In the genomic region with DNA sequence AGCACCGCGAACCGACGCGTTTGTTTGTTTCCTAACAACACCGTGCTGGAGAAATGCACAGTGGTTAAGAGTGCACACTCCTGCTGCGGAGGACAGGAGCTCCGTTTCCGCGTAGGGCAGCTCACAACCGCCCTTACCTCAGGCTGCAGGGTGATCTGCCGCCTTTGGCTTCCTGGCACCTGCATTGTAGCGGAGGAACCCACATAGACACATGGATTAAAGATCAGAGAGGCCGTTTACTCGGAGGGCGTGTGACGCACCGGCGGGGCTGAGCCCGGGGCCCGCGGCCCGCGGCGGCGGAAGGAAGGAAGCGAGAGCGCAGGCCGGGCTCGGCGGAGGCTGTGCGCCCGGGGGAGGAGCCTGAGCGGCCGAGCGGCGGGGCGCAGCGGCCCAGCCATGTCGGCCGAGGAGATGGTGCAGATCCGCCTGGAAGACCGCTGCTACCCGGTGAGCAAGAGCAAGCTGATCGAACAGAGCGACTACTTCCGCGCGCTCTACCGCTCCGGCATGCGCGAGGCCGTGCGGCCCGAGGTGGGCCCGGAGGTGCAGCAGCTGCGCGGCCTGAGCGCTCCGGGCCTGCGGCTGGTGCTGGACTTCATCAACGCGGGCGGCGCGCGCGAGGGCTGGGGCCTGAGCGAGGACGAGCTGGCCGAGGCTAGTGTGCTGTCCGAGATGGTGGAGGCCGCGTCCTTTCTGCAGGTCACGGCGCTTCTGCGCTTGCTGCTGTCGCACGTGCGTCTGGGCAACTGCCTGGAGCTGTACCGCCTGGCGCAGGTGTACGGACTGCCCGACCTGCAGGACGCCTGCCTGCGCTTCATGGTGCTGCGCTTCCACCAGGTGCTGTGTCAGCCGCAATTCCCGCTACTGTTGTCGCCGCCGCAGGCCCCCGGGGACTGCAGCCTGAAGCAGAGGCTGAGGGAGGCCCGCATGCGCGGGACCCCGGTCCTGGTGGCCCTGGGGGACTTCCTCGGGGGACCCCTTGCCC, we compare ENCODE assay signal across 8 mouse cellular contexts. TPM values are rescaled to one million over a fixed set of nuclear protein-coding genes. Genes with fewer than 3 reads are reported as not detected.
A peak's percentile ranks its signal among the peaks of the same experiment; 100 is the strongest.
DNase-seq lines count a peak whose midpoint lies in the region; ATAC-seq and TF ChIP-seq lines count a peak whose summit lies in the region.

A gene (plus strand): TSS at position 244 of the 985 bp plus-strand sequence.

- peak within 1 kb of the TSS; percentile 92 for H3K9ac ChIP-seq in embryonic facial prominence, embryonic 13.5 days
- peak within 1 kb of the TSS; percentile 81 for H3K9ac ChIP-seq in kidney, embryonic 15.5 days
- peak within 1 kb of the TSS; percentile 94 for H3K9ac ChIP-seq in limb, embryonic 15.5 days
- H3K9ac ChIP-seq in midbrain, postnatal 0 days (replicated peaks; ENCODE audit: low read length, poor library complexity, severe bottlenecking): peak within 1 kb of the TSS; percentile 96

- peaks cover 42% of the 10 kb centered on the region for H3K4me1 ChIP-seq in embryonic facial prominence, embryonic 13.5 days
- peaks cover 33% of the 10 kb centered on the region for H3K4me1 ChIP-seq in heart, embryonic 10.5 days
- H3K4me1 ChIP-seq in kidney, embryonic 15.5 days: peaks cover 35% of the 10 kb centered on the region
- peaks cover 35% of the 10 kb centered on the region for H3K4me1 ChIP-seq in limb, embryonic 15.5 days
- H3K4me1 ChIP-seq in midbrain, postnatal 0 days (ENCODE audit: insufficient read depth, low read length): peaks cover 7% of the 10 kb centered on the region; the same call in 1 of the 2 replicates

- peak within 1 kb of the TSS; percentile 87 for H3K4me3 ChIP-seq in embryonic facial prominence, embryonic 13.5 days
- peak within 1 kb of the TSS; percentile 87 for H3K4me3 ChIP-seq in heart, embryonic 10.5 days
- peak within 1 kb of the TSS; percentile 87 for H3K4me3 ChIP-seq in kidney, embryonic 15.5 days (replicated peaks)
- H3K4me3 ChIP-seq in limb, embryonic 15.5 days: peak within 1 kb of the TSS; percentile 85
- peak within 1 kb of the TSS; percentile 83 for H3K4me3 ChIP-seq in midbrain, postnatal 0 days (ENCODE audit: low read depth, low read length)

- under 1% methylated on average over 99 of the region's 99 CpGs for WGBS in embryonic facial prominence, embryonic 13.5 days
- under 1% methylated on average over 99 of the region's 99 CpGs for WGBS in heart, embryonic 10.5 days
- under 1% methylated on average over 99 of the region's 99 CpGs for WGBS in kidney, embryonic 15.5 days
- under 1% methylated on average over 98 of the region's 99 CpGs for WGBS in limb, embryonic 15.5 days
- under 1% methylated on average over 81 of the region's 99 CpGs for WGBS in midbrain, postnatal 0 days

- peak within 1 kb of the TSS; percentile 99 for H3K4me2 ChIP-seq in embryonic facial prominence, embryonic 13.5 days
- peak within 1 kb of the TSS; percentile 98 for H3K4me2 ChIP-seq in kidney, embryonic 15.5 days
- H3K4me2 ChIP-seq in limb, embryonic 15.5 days: peak within 1 kb of the TSS; percentile 83
- peak within 1 kb of the TSS; percentile 98 for H3K4me2 ChIP-seq in midbrain, postnatal 0 days (ENCODE audit: low read depth, low read length, poor library complexity, severe bottlenecking)

- ATAC-seq in embryonic facial prominence, embryonic 13.5 days (ENCODE audit: insufficient number of reproducible peaks, insufficient read depth, low FRiP score, low TSS enrichment, low read depth): peak; percentile 82
- ATAC-seq in kidney, embryonic 15.5 days (replicated peaks; ENCODE audit: low FRiP score): peak; percentile 91
- peak; percentile 88 for ATAC-seq in limb, embryonic 15.5 days (ENCODE audit: insufficient number of reproducible peaks, low FRiP score, low TSS enrichment, low read depth)
- peak; percentile 86 for ATAC-seq in midbrain, postnatal 0 days (ENCODE audit: low FRiP score)

- H3K36me3 ChIP-seq in embryonic facial prominence, embryonic 13.5 days: peaks cover 13% of the 10 kb centered on the region
- peaks cover 13% of the 10 kb centered on the region for H3K36me3 ChIP-seq in heart, embryonic 10.5 days
- H3K36me3 ChIP-seq in kidney, embryonic 15.5 days: peaks cover 21% of the 10 kb centered on the region
- H3K36me3 ChIP-seq in limb, embryonic 15.5 days: peaks cover 3% of the 10 kb centered on the region; the same call in 1 of the 2 replicates
- no peaks in the 10 kb centered on the region for H3K36me3 ChIP-seq in midbrain, postnatal 0 days (ENCODE audit: insufficient read depth, low read length)

- no peak for TF ChIP-seq CTCF in midbrain, postnatal 0 days (IDR thresholded peaks at IDR 0.05)

- peak within 1 kb of the TSS; percentile 84 for H3K27ac ChIP-seq in embryonic facial prominence, embryonic 13.5 days
- peak within 1 kb of the TSS; percentile 95 for H3K27ac ChIP-seq in heart, embryonic 10.5 days
- peak within 1 kb of the TSS; percentile 87 for H3K27ac ChIP-seq in kidney, embryonic 15.5 days
- H3K27ac ChIP-seq in limb, embryonic 15.5 days: peak within 1 kb of the TSS; percentile 89
- peak within 1 kb of the TSS; percentile 94 for H3K27ac ChIP-seq in midbrain, postnatal 0 days (ENCODE audit: low read depth, low read length)

- peaks cover 9% of the 10 kb centered on the region; the same call in 1 of the 2 replicates for H3K27me3 ChIP-seq in embryonic facial prominence, embryonic 13.5 days
- peaks cover 22% of the 10 kb centered on the region for H3K27me3 ChIP-seq in heart, embryonic 10.5 days (ENCODE audit: insufficient read depth, poor library complexity, severe bottlenecking)
- peaks cover 22% of the 10 kb centered on the region for H3K27me3 ChIP-seq in kidney, embryonic 15.5 days
- no peaks in the 10 kb centered on the region for H3K27me3 ChIP-seq in limb, embryonic 15.5 days
- no peaks in the 10 kb centered on the region for H3K27me3 ChIP-seq in midbrain, postnatal 0 days (ENCODE audit: insufficient read depth, low read length)

- no peaks in the 10 kb centered on the region for H3K9me3 ChIP-seq in embryonic facial prominence, embryonic 13.5 days
- H3K9me3 ChIP-seq in heart, embryonic 10.5 days: no peaks in the 10 kb centered on the region
- H3K9me3 ChIP-seq in kidney, embryonic 15.5 days (replicated peaks): no peaks in the 10 kb centered on the region
- no peaks in the 10 kb centered on the region for H3K9me3 ChIP-seq in limb, embryonic 15.5 days
- H3K9me3 ChIP-seq in midbrain, postnatal 0 days (ENCODE audit: low read length): no peaks in the 10 kb centered on the region

- DNase-seq in 416B (ENCODE audit: low read depth): peak; percentile 79
- DNase-seq in adrenal gland, postnatal 25 days: peak; percentile 84
- DNase-seq in heart, embryonic 10.5 days (ENCODE audit: low spot score): peak; percentile 90
- DNase-seq in midbrain, postnatal 0 days (ENCODE audit: low spot score): peak; percentile 70
- DNase-seq in spleen, postnatal 14 days (ENCODE audit: low spot score in 2 of 2): peak; percentile 57 to 70

RNA-seq across cellular contexts. Expression of the gene that starts here (rescaled TPM):
- 32.8 and 33.4 TPM in 2 replicates for total RNA-seq in adrenal gland, postnatal 25 days (2021)
- polyA plus RNA-seq in embryonic facial prominence, embryonic 13.5 days (2015; fragmentation: Nextera tagmentation; extraction: Ambion mirVana): 9.2 and 10.5 TPM in 2 replicates
- polyA plus RNA-seq in heart, embryonic 10.5 days (2016; fragmentation: Nextera tagmentation; extraction: Ambion mirVana): 5.2 and 5.7 TPM in 2 replicates
- polyA plus RNA-seq in kidney, embryonic 15.5 days (2015; fragmentation: Nextera tagmentation; extraction: Ambion mirVana): 6.4 and 6.5 TPM in 2 replicates
- 7.6 and 8.3 TPM in 2 replicates for polyA plus RNA-seq in limb, embryonic 15.5 days (2015; fragmentation: Nextera tagmentation; extraction: Ambion mirVana)
- total RNA-seq in midbrain, postnatal 0 days (2014; rRNA removed): 26.0 and 32.5 TPM in 2 replicates
- polyA plus RNA-seq in midbrain, postnatal 0 days (2015; fragmentation: Nextera tagmentation; extraction: Ambion mirVana): 6.4 and 6.5 TPM in 2 replicates

Comparison
In these comparisons a context has a peak if more than half of its experiments do, and no peak if none do; other contexts are left out.
1. Peak in every context shown above with its lines: DNase-seq, ATAC-seq, H3K4me3 ChIP-seq and H3K27ac ChIP-seq.